Mouse (Mus musculus) kidney, adult 2 months (tissue): ENCODE results near the gene Rnf38.

ENCODE experiments used
- CTCF ChIP-seq: fragments of 200-500 bp; conservative IDR thresholded peaks from 2 replicates; pipeline ENCODE4 v1.5.1; 2011; ENCODE audit warnings: low read depth, mild to moderate bottlenecking, control low read depth, low read length, moderate library complexity, mixed read lengths; ENCODE audit not compliant: insufficient read depth, insufficient read length
- POLR2A ChIP-seq: fragments of 200-500 bp; IDR thresholded peaks from one replicate; pipeline ENCODE4 v1.6.1; 2011; ENCODE audit warnings: low read depth, low read length, control low read depth

DNA sequence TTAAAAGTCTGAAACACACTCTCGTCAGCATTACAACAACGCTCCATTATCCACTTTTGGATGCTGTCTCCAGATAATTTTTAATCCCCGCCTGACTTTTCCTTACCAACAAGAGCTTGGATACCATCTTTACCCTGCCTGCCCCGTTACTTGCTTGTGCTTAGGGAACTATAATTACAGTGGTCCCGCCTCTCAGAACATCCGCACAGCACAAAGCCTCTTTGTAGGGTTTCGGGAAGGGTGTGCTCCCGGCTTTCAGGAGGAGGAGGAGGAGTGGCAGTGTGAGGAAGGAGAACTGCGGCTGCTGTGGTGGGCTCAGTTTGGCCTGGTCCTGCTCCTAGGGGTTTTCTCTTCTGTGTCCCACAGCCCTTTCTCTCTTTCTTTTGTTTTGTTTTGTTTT is 9.4 kb downstream of the Rnf38 start:
- TF ChIP-seq CTCF (no peak), POLR2A (no peak)
